Comparison of ENCODE assay signal across 8 mouse cellular contexts in the genomic region with DNA sequence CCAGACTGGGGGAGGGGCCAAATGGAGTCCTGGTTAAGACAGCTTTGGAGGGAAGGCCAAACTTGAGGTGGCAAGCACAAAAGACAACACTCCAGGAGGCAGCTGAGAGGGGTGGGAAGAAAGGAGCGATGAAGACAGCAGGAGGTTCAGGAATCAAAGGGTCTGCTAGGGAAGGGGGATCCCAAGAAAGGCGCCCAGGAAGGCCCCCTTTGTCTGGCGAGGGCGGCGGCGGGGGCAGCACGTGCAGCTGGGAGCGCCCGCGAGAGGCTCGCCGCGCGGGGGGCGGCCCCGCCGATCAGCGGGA. TPM values are rescaled to one million over a fixed set of nuclear protein-coding genes. Genes with fewer than 3 reads are reported as not detected.
DNase-seq lines count a peak whose midpoint lies in the region; ATAC-seq lines count a peak whose summit lies in the region.

No protein-coding gene starts in this region.

- intact Hi-C loops in left cerebral cortex, postnatal 25 days (cut with DNase I), result no loop called here

- H3K27ac ChIP-seq in embryonic facial prominence, embryonic 14.5 days (replicated peaks; ENCODE audit: low read depth, low read length), result peak overlapping the region; percentile 93
- peak overlapping the region; percentile 93 for H3K27ac ChIP-seq in intestine, embryonic 15.5 days

- no peaks in the 10 kb centered on the region for H3K36me3 ChIP-seq in embryonic facial prominence, embryonic 14.5 days (ENCODE audit: control insufficient read depth, insufficient read depth, low read length)
- H3K36me3 ChIP-seq in intestine, embryonic 15.5 days, result no peaks in the 10 kb centered on the region

- H3K27me3 ChIP-seq in embryonic facial prominence, embryonic 14.5 days (replicated peaks; ENCODE audit: control insufficient read depth, insufficient read depth, low read length), result no peaks in the 10 kb centered on the region
- no peaks in the 10 kb centered on the region for H3K27me3 ChIP-seq in intestine, embryonic 15.5 days (replicated peaks)

- peak overlapping the region; percentile 92 for H3K4me2 ChIP-seq in embryonic facial prominence, embryonic 14.5 days (ENCODE audit: low read depth, low read length)
- peak overlapping the region; percentile 89 for H3K4me2 ChIP-seq in intestine, embryonic 15.5 days (replicated peaks)

- peak; percentile 56 for DNase-seq in layer of hippocampus, adult 11-12 months (ENCODE audit: low spot score)
- no peak for DNase-seq in layer of hippocampus, postnatal 10 days (ENCODE audit: low spot score in 2 of 2)
- DNase-seq in MN1 (ENCODE audit: low spot score), result peak; percentile 72
- peak; percentile 89 for DNase-seq in embryonic facial prominence, embryonic 14.5 days (ENCODE audit: low spot score)
- DNase-seq in mesoderm, embryonic 11.5 days (ENCODE audit: low read depth, low spot score), result peak; percentile 78
- DNase-seq in left cerebral cortex, postnatal 25 days (ENCODE audit: low spot score in 2 of 2), result no peak

- H3K4me1 ChIP-seq in embryonic facial prominence, embryonic 14.5 days (ENCODE audit: control insufficient read depth, insufficient read depth, low read length), result peaks cover 44% of the 10 kb centered on the region
- H3K4me1 ChIP-seq in intestine, embryonic 15.5 days (replicated peaks), result peaks cover 51% of the 10 kb centered on the region

- H3K9ac ChIP-seq in embryonic facial prominence, embryonic 14.5 days (ENCODE audit: low read depth, low read length), result peak overlapping the region; percentile 80
- H3K9ac ChIP-seq in intestine, embryonic 15.5 days, result peak overlapping the region; percentile 59

- ATAC-seq in embryonic facial prominence, embryonic 14.5 days (ENCODE audit: low read depth), result peak; percentile 20; the same call in 1 of the 2 replicates
- ATAC-seq in intestine, embryonic 15.5 days, result no peak; the same call in 1 of the 2 replicates
- no peak for ATAC-seq in monocyte, adult 5-6 weeks (replicated peaks; ENCODE audit: insufficient number of reproducible peaks, low FRiP score, low TSS enrichment, poor library complexity, severe bottlenecking)

- peak overlapping the region; percentile 49 for H3K4me3 ChIP-seq in embryonic facial prominence, embryonic 14.5 days (ENCODE audit: low read depth, low read length)
- peak overlapping the region; percentile 49 for H3K4me3 ChIP-seq in intestine, embryonic 15.5 days (replicated peaks)

- 8% methylated on average over 2 of the region's 18 CpGs for WGBS in embryonic facial prominence, embryonic 14.5 days
- WGBS in intestine, embryonic 15.5 days, result under 1% methylated on average over 18 of the region's 18 CpGs

- no peaks in the 10 kb centered on the region for H3K9me3 ChIP-seq in embryonic facial prominence, embryonic 14.5 days (ENCODE audit: control insufficient read depth, low read length)
- no peaks in the 10 kb centered on the region for H3K9me3 ChIP-seq in intestine, embryonic 15.5 days

RNA-seq across cellular contexts. Expression of a gene that starts 16.5 kb away (rescaled TPM):
- total RNA-seq in layer of hippocampus, postnatal 10 days (2021), result 10 to 100 TPM; 16.5 to 21.5 TPM
- polyA plus RNA-seq in embryonic facial prominence, embryonic 14.5 days (2014; fragmentation: Nextera tagmentation; extraction: Ambion mirVana), result 9.9 and 11.0 TPM in 2 replicates
- polyA plus RNA-seq in intestine, embryonic 15.5 days (2015; fragmentation: Nextera tagmentation; extraction: Ambion mirVana), result 3.8 and 4.8 TPM in 2 replicates
- total RNA-seq in monocyte, adult 5-6 weeks (2017), result 118 to 240 TPM (median 139 TPM) in 3 replicates
- 10 to 100 TPM; 45.6 to 62.4 TPM for total RNA-seq in left cerebral cortex, postnatal 25 days (2021)

Comparison
In these comparisons a context has a peak if more than half of its experiments do, and no peak if none do; other contexts are left out.
1. DNase-seq: peak in layer of hippocampus, adult 11-12 months (single experiment), MN1 (single experiment), embryonic facial prominence, embryonic 14.5 days (single experiment) and mesoderm, embryonic 11.5 days (single experiment); none in layer of hippocampus, postnatal 10 days (0 of 2) and left cerebral cortex, postnatal 25 days (0 of 2).